Mouse (Mus musculus): ENCODE measurements around the gene Mfsd6l. TPM values are rescaled to one million over a fixed set of nuclear protein-coding genes. Genes with fewer than 3 reads are reported as not detected.

Mfsd6l gene
- polyA plus RNA-seq, 1 experiment = not detected

GRCm38 (mm10) chr11:68545172-68545571 lies 10.8 kb upstream of the Mfsd6l start:
- Histone ChIP-seq H3K27ac (ENCODE audit: insufficient read depth, low read depth, low read length) (no peak overlapping the region), H3K4me1 (ENCODE audit: control insufficient read depth, insufficient read depth, low read length) (no peaks in the 10 kb centered on the region), H3K4me3 (ENCODE audit: insufficient read depth, low read depth, low read length) (no peak overlapping the region)
- no peak for TF ChIP-seq POLR2A (IDR thresholded peaks at IDR 0.05; ENCODE audit: insufficient read depth, low read depth, low read length)
- TF ChIP-seq CTCF (IDR thresholded peaks at IDR 0.05; ENCODE audit: insufficient read depth, low read depth, low read length) = no peak
- WGBS = 71% methylated on average over 7 of the region's 7 CpGs

GRCm38 (mm10) chr11:68545682-68546222 lies 10.2 kb upstream of the Mfsd6l start:
- no peak for TF ChIP-seq CTCF (IDR thresholded peaks at IDR 0.05; ENCODE audit: insufficient read depth, low read depth, low read length)
- TF ChIP-seq POLR2A (IDR thresholded peaks at IDR 0.05; ENCODE audit: insufficient read depth, low read depth, low read length) = no peak
- no peak overlapping the region for H3K27ac ChIP-seq (ENCODE audit: insufficient read depth, low read depth, low read length)
- no peaks in the 10 kb centered on the region for H3K4me1 ChIP-seq (ENCODE audit: control insufficient read depth, insufficient read depth, low read length)
- H3K4me3 ChIP-seq (ENCODE audit: insufficient read depth, low read depth, low read length) = no peak overlapping the region
- 92% methylated on average over 8 of the region's 8 CpGs for WGBS

- Histone ChIP-seq H3K4me1 (ENCODE audit: control insufficient read depth, insufficient read depth, low read length) (no peaks in the 10 kb centered on the region), H3K27ac (ENCODE audit: insufficient read depth, low read depth, low read length) (no peak overlapping the region), H3K4me3 (ENCODE audit: insufficient read depth, low read depth, low read length) (no peak overlapping the region)
- TF ChIP-seq POLR2A (IDR thresholded peaks at IDR 0.05; ENCODE audit: insufficient read depth, low read depth, low read length) (no peak), CTCF (IDR thresholded peaks at IDR 0.05; ENCODE audit: insufficient read depth, low read depth, low read length) (no peak)
- 53% methylated on average over 2 of the region's 2 CpGs for whole genome bisulfite sequencing
These were observed 8.5 kb upstream of the Mfsd6l start for GRCm38 (mm10) chr11:68547484-68547883.

- TF ChIP-seq POLR2A (IDR thresholded peaks at IDR 0.05; ENCODE audit: insufficient read depth, low read depth, low read length) (no peak), CTCF (IDR thresholded peaks at IDR 0.05; ENCODE audit: insufficient read depth, low read depth, low read length) (no peak)
- 61% methylated on average over 3 of the region's 3 CpGs for WGBS
- no peak overlapping the region for H3K4me3 ChIP-seq (ENCODE audit: insufficient read depth, low read depth, low read length)
- no peak overlapping the region for H3K27ac ChIP-seq (ENCODE audit: insufficient read depth, low read depth, low read length)
- no peaks in the 10 kb centered on the region for H3K4me1 ChIP-seq (ENCODE audit: control insufficient read depth, insufficient read depth, low read length)
These were observed 6.4 kb upstream of the Mfsd6l start for GRCm38 (mm10) chr11:68549597-68549996.

GRCm38 (mm10) chr11:68550358-68550757 lies 5.6 kb upstream of the Mfsd6l start:
- Histone ChIP-seq H3K27ac (ENCODE audit: insufficient read depth, low read depth, low read length) (no peak overlapping the region), H3K4me1 (ENCODE audit: control insufficient read depth, insufficient read depth, low read length) (no peaks in the 10 kb centered on the region), H3K4me3 (ENCODE audit: insufficient read depth, low read depth, low read length) (no peak overlapping the region)
- WGBS = 88% methylated on average over 4 of the region's 4 CpGs
- no peak for TF ChIP-seq CTCF (IDR thresholded peaks at IDR 0.05; ENCODE audit: insufficient read depth, low read depth, low read length)

- no peak overlapping the region for H3K27ac ChIP-seq (ENCODE audit: insufficient read depth, low read depth, low read length)
- no peak for TF ChIP-seq POLR2A (IDR thresholded peaks at IDR 0.05; ENCODE audit: insufficient read depth, low read depth, low read length)
- H3K4me1 ChIP-seq (ENCODE audit: control insufficient read depth, insufficient read depth, low read length) = peaks cover 16% of the 10 kb centered on the region
- no peak overlapping the region for H3K4me3 ChIP-seq (ENCODE audit: insufficient read depth, low read depth, low read length)
- WGBS = 32% methylated on average over 8 of the region's 8 CpGs
These were observed 2.0 kb upstream of the Mfsd6l start for GRCm38 (mm10) chr11:68553981-68554471.

GRCm38 (mm10) chr11:68559546-68559945 lies 3.6 kb downstream of the Mfsd6l start:
- Histone ChIP-seq H3K4me3 (ENCODE audit: insufficient read depth, low read depth, low read length) (no peak overlapping the region), H3K4me1 (ENCODE audit: control insufficient read depth, insufficient read depth, low read length) (peaks cover 16% of the 10 kb centered on the region), H3K27ac (ENCODE audit: insufficient read depth, low read depth, low read length) (no peak overlapping the region)
- TF ChIP-seq CTCF (IDR thresholded peaks at IDR 0.05; ENCODE audit: insufficient read depth, low read depth, low read length) = no peak
- no peak for TF ChIP-seq POLR2A (IDR thresholded peaks at IDR 0.05; ENCODE audit: insufficient read depth, low read depth, low read length)
- WGBS = 70% methylated on average over 1 of the region's 1 CpGs

- WGBS = 77% methylated on average over 11 of the region's 11 CpGs
- Histone ChIP-seq H3K4me1 (ENCODE audit: control insufficient read depth, insufficient read depth, low read length) (peaks cover 6% of the 10 kb centered on the region), H3K27ac (ENCODE audit: insufficient read depth, low read depth, low read length) (no peak overlapping the region), H3K4me3 (ENCODE audit: insufficient read depth, low read depth, low read length) (no peak overlapping the region)
- TF ChIP-seq POLR2A (IDR thresholded peaks at IDR 0.05; ENCODE audit: insufficient read depth, low read depth, low read length) = no peak
- TF ChIP-seq CTCF (IDR thresholded peaks at IDR 0.05; ENCODE audit: insufficient read depth, low read depth, low read length) = no peak
These were observed 6.3 kb downstream of the Mfsd6l start for GRCm38 (mm10) chr11:68561957-68562950.

- H3K27ac ChIP-seq (ENCODE audit: insufficient read depth, low read depth, low read length) = no peak overlapping the region
- no peak overlapping the region for H3K4me3 ChIP-seq (ENCODE audit: insufficient read depth, low read depth, low read length)
- TF ChIP-seq POLR2A (IDR thresholded peaks at IDR 0.05; ENCODE audit: insufficient read depth, low read depth, low read length) = no peak
- TF ChIP-seq CTCF (IDR thresholded peaks at IDR 0.05; ENCODE audit: insufficient read depth, low read depth, low read length) = no peak
- WGBS = 86% methylated on average over 13 of the region's 13 CpGs
- H3K4me1 ChIP-seq (ENCODE audit: control insufficient read depth, insufficient read depth, low read length) = no peaks in the 10 kb centered on the region
These were observed 8.5 kb downstream of the Mfsd6l start for GRCm38 (mm10) chr11:68564356-68565031.
